Mouse (Mus musculus): ENCODE data around the gene Agap2.

GRCm38 (mm10) chr10:127122018-127122417 is 46.9 kb downstream of the Agap2 start:
- TF ChIP-seq CTCF (IDR thresholded peaks at IDR 0.05; ENCODE audit: low read depth, low read length) (no peak), POLR2A (IDR thresholded peaks at IDR 0.05; ENCODE audit: extremely low read depth, insufficient read depth, low read length) (no peak)
